Mouse (Mus musculus): Measurements from ENCODE around the gene Pbx4.

DNA sequence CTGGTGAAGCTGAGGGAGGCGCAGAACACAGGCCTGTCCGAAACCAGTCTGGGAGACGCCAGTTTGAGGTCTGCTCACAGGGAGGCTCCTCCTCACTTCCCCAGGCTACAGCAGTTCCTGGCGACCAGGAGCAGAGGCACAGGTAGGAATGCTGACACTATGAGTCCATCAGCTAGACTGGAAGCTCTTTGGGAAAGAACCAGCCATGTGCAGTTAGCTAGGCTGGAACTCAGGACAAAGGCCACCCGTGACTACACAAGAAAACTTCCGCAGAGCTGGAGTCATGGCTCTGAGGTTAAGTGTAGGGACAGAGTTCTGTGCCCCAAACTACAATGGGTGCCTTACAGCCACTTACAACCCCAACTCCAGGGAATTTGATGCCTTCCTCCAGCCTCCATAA is 65.6 kb downstream of the Pbx4 start:
- TF ChIP-seq CTCF (IDR thresholded peaks at IDR 0.05; ENCODE audit: low read depth, low read length), result no peak
- TF ChIP-seq POLR2A (IDR thresholded peaks at IDR 0.05; ENCODE audit: insufficient read depth, low read length), result no peak

All from ES-Bruce4 (cell line).